Mouse (Mus musculus): ENCODE measurements around the gene Hoxd13. TPM values are rescaled to one million over a fixed set of nuclear protein-coding genes. Genes with fewer than 3 reads are reported as not detected.

Hoxd13 gene
- total and polyA plus RNA-seq, 2 experiments from 2014 or later = 0.21 TPM; not detected in 1

GRCm38 (mm10) chr2:74709465-74710419, 41.6 kb downstream of the Hoxd13 start:
- no peak overlapping the region for H3K27ac ChIP-seq
- no peaks in the 10 kb centered on the region for H3K4me1 ChIP-seq (ENCODE audit: insufficient read depth, low read length)
- H3K27me3 ChIP-seq (ENCODE audit: insufficient read depth, low read length) = peaks cover 89% of the 10 kb centered on the region
- H3K9me3 ChIP-seq (ENCODE audit: low read length) = no peaks in the 10 kb centered on the region
- ATAC-seq (no peak), DNase-seq (ENCODE audit: low spot score) (no peak)
- no peak overlapping the region for H3K4me2 ChIP-seq (ENCODE audit: low read depth, low read length)
- no peak overlapping the region for H3K4me3 ChIP-seq (ENCODE audit: low read length)
- TF ChIP-seq CTCF (IDR thresholded peaks at IDR 0.05; ENCODE audit: low read depth) = no peak
- WGBS = 5% methylated on average over 5 of the region's 5 CpGs
- no peak overlapping the region for H3K9ac ChIP-seq (replicated peaks; ENCODE audit: low read length)
- no peaks in the 10 kb centered on the region for H3K36me3 ChIP-seq (ENCODE audit: insufficient read depth, low read length)

GRCm38 (mm10) chr2:74710929-74711543, 42.9 kb downstream of the Hoxd13 start:
- Histone ChIP-seq H3K9ac (replicated peaks; ENCODE audit: low read length) (no peak overlapping the region), H3K9me3 (ENCODE audit: low read length) (no peaks in the 10 kb centered on the region), H3K27me3 (ENCODE audit: insufficient read depth, low read length) (peaks cover 89% of the 10 kb centered on the region), H3K4me2 (ENCODE audit: low read depth, low read length) (no peak overlapping the region), H3K4me3 (ENCODE audit: low read length) (no peak overlapping the region; the same call in 1 of the 2 replicates), H3K27ac (no peak overlapping the region), H3K36me3 (ENCODE audit: insufficient read depth, low read length) (no peaks in the 10 kb centered on the region), H3K4me1 (ENCODE audit: insufficient read depth, low read length) (no peaks in the 10 kb centered on the region)
- ATAC-seq = no peak
- no peak for TF ChIP-seq CTCF (IDR thresholded peaks at IDR 0.05; ENCODE audit: low read depth)
- DNase-seq (ENCODE audit: low spot score) = no peak
- WGBS = 1% methylated on average over 16 of the region's 16 CpGs

- WGBS = under 1% methylated on average over 65 of the region's 65 CpGs
- H3K4me2 ChIP-seq (ENCODE audit: low read depth, low read length) = peak within 1 kb of the TSS; percentile 34
- peaks cover 88% of the 10 kb centered on the region for H3K27me3 ChIP-seq (ENCODE audit: insufficient read depth, low read length)
- no peaks in the 10 kb centered on the region for H3K4me1 ChIP-seq (ENCODE audit: insufficient read depth, low read length)
- no peaks in the 10 kb centered on the region for H3K9me3 ChIP-seq (ENCODE audit: low read length)
- TF ChIP-seq CTCF (IDR thresholded peaks at IDR 0.05; ENCODE audit: low read depth) = no peak
- no peaks in the 10 kb centered on the region for H3K36me3 ChIP-seq (ENCODE audit: insufficient read depth, low read length)
- no peak for DNase-seq (ENCODE audit: low spot score)
- H3K4me3 ChIP-seq (ENCODE audit: low read length) = peak within 1 kb of the TSS; percentile 25
- ATAC-seq = no peak
- no peak within 1 kb of the TSS for H3K9ac ChIP-seq (replicated peaks; ENCODE audit: low read length)
- peak within 1 kb of the TSS; percentile 20; the same call in 1 of the 2 replicates for H3K27ac ChIP-seq
These were observed 43.9 kb downstream of the Hoxd13 start, which contains the start of the genes Hoxd3 and Hoxd4 for GRCm38 (mm10) chr2:74711721-74712621. TSS of gene Hoxd3 (plus strand) at chr2:74711927. TSS of gene Hoxd4 (plus strand) at chr2:74711929.

GRCm38 (mm10) chr2:74713239-74714150, 45.4 kb downstream of the Hoxd13 start:
- H3K4me2 ChIP-seq (ENCODE audit: low read depth, low read length) = no peak overlapping the region
- no peak overlapping the region for H3K9ac ChIP-seq (replicated peaks; ENCODE audit: low read length)
- no peaks in the 10 kb centered on the region for H3K36me3 ChIP-seq (ENCODE audit: insufficient read depth, low read length)
- H3K4me3 ChIP-seq (ENCODE audit: low read length) = no peak overlapping the region
- ATAC-seq (no peak), DNase-seq (ENCODE audit: low spot score) (no peak)
- no peaks in the 10 kb centered on the region for H3K9me3 ChIP-seq (ENCODE audit: low read length)
- peaks cover 85% of the 10 kb centered on the region for H3K27me3 ChIP-seq (ENCODE audit: insufficient read depth, low read length)
- WGBS = 5% methylated on average over 19 of the region's 19 CpGs
- no peak overlapping the region for H3K27ac ChIP-seq
- H3K4me1 ChIP-seq (ENCODE audit: insufficient read depth, low read length) = no peaks in the 10 kb centered on the region
- no peak for TF ChIP-seq CTCF (IDR thresholded peaks at IDR 0.05; ENCODE audit: low read depth)

GRCm38 (mm10) chr2:74714156-74714789, 46.2 kb downstream of the Hoxd13 start:
- H3K4me1 ChIP-seq (ENCODE audit: insufficient read depth, low read length) = no peaks in the 10 kb centered on the region
- no peak for TF ChIP-seq CTCF (IDR thresholded peaks at IDR 0.05; ENCODE audit: low read depth)
- 9% methylated on average over 18 of the region's 18 CpGs for WGBS
- H3K4me3 ChIP-seq (ENCODE audit: low read length) = no peak overlapping the region
- H3K9ac ChIP-seq (replicated peaks; ENCODE audit: low read length) = no peak overlapping the region
- peaks cover 83% of the 10 kb centered on the region for H3K27me3 ChIP-seq (ENCODE audit: insufficient read depth, low read length)
- H3K27ac ChIP-seq = no peak overlapping the region
- no peaks in the 10 kb centered on the region for H3K9me3 ChIP-seq (ENCODE audit: low read length)
- DNase-seq (ENCODE audit: low spot score) (no peak), ATAC-seq (no peak)
- no peak overlapping the region for H3K4me2 ChIP-seq (ENCODE audit: low read depth, low read length)
- H3K36me3 ChIP-seq (ENCODE audit: insufficient read depth, low read length) = no peaks in the 10 kb centered on the region

Measured in hindbrain, postnatal 0 days (tissue).